ENCODE assay signal across 13 mouse cellular contexts in genomic region chr2:132059919-132060318, GRCm38 (mm10). TPM values are rescaled to one million over a fixed set of nuclear protein-coding genes. Genes with fewer than 3 reads are reported as not detected.
DNase-seq lines count a peak whose midpoint lies in the region; ATAC-seq and TF ChIP-seq lines count a peak whose summit lies in the region.
"Had no signal": no experiment of that assay in that cellular context is flagged by ENCODE, and none has a peak within 500 bp of the region (broad histone marks: within the 10 kb centered on the region; RNA-seq: fewer than 3 reads in every experiment).

No protein-coding gene starts in this region.

- POLR2A ChIA-PET in Patski (lab: Charles Lee), result interaction anchor here (0.6 kb wide), 1 partner anchor 61 kb away, joined by 3 read pairs; no protein-coding TSS in a partner anchor

- H3K27ac ChIP-seq in heart, embryonic 10.5 days, result no peak overlapping the region
- H3K27ac ChIP-seq in heart, embryonic 11.5 days (ENCODE audit: low read depth, low read length), result no peak overlapping the region
- no peak overlapping the region for H3K27ac ChIP-seq in lung, embryonic 14.5 days (ENCODE audit: low read depth)
- H3K27ac ChIP-seq: embryonic facial prominence, embryonic 10.5 days; forebrain, embryonic 12.5 days; kidney, embryonic 15.5 days; limb, embryonic 13.5 days had no signal

- H3K9me3 ChIP-seq in heart, embryonic 10.5 days, result no peaks in the 10 kb centered on the region
- no peaks in the 10 kb centered on the region for H3K9me3 ChIP-seq in heart, embryonic 11.5 days (replicated peaks; ENCODE audit: control insufficient read depth, low read length)
- no peaks in the 10 kb centered on the region for H3K9me3 ChIP-seq in lung, embryonic 14.5 days (ENCODE audit: low read depth, low read length)
- H3K9me3 ChIP-seq: embryonic facial prominence, embryonic 10.5 days; forebrain, embryonic 12.5 days; kidney, embryonic 15.5 days; limb, embryonic 13.5 days had no signal

- CTCF ChIA-PET in Patski (lab: Charles Lee), result interaction anchor here (0.8 to 1.7 kb wide), 9 partner anchors 17 to 79 kb away, joined by 3 to 6 read pairs (median 3); no protein-coding TSS in a partner anchor

- peaks cover 29% of the 10 kb centered on the region for H3K4me1 ChIP-seq in heart, embryonic 10.5 days
- H3K4me1 ChIP-seq in heart, embryonic 11.5 days (ENCODE audit: control insufficient read depth, insufficient read depth, low read length), result peaks cover 22% of the 10 kb centered on the region
- peaks cover 7% of the 10 kb centered on the region; the same call in 1 of the 2 replicates for H3K4me1 ChIP-seq in lung, embryonic 14.5 days (ENCODE audit: insufficient read depth)
- H3K4me1 ChIP-seq: embryonic facial prominence, embryonic 10.5 days; forebrain, embryonic 12.5 days had no signal

- H3K4me3 ChIP-seq in heart, embryonic 10.5 days, result no peak overlapping the region
- no peak overlapping the region for H3K4me3 ChIP-seq in heart, embryonic 11.5 days (ENCODE audit: low read depth, low read length)
- H3K4me3 ChIP-seq in lung, embryonic 14.5 days (ENCODE audit: low read depth, low read length), result no peak overlapping the region
- H3K4me3 ChIP-seq: embryonic facial prominence, embryonic 10.5 days; forebrain, embryonic 12.5 days; kidney, embryonic 15.5 days; limb, embryonic 13.5 days had no signal

- peak; percentile 37 for TF ChIP-seq CTCF in lung, embryonic 14.5 days (IDR thresholded peaks at IDR 0.05; ENCODE audit: low read depth)
- peak; percentile 52 for TF ChIP-seq CTCF in Patski (IDR thresholded peaks at IDR 0.05)

- no peak overlapping the region for H3K4me2 ChIP-seq in heart, embryonic 11.5 days
- H3K4me2 ChIP-seq in lung, embryonic 14.5 days, result no peak overlapping the region
- H3K4me2 ChIP-seq: forebrain, embryonic 12.5 days; kidney, embryonic 15.5 days; limb, embryonic 13.5 days had no signal

- in situ Hi-C loops in Patski (cut with MboI; ENCODE audit: low pct_unique_long_range_greater_than_20kb), result loop anchor here (5.0 kb wide), 1 partner anchor 73 kb away; no protein-coding TSS in a partner anchor

- H3K36me3 ChIP-seq in heart, embryonic 10.5 days, result peaks cover 35% of the 10 kb centered on the region
- H3K36me3 ChIP-seq in heart, embryonic 11.5 days (ENCODE audit: control insufficient read depth, insufficient read depth, low read length), result peaks cover 2% of the 10 kb centered on the region; the same call in 1 of the 2 replicates
- H3K36me3 ChIP-seq in lung, embryonic 14.5 days (ENCODE audit: insufficient read depth), result peaks cover 22% of the 10 kb centered on the region

- no peak overlapping the region for H3K9ac ChIP-seq in heart, embryonic 11.5 days (ENCODE audit: low read depth, low read length)
- no peak overlapping the region for H3K9ac ChIP-seq in lung, embryonic 14.5 days
- H3K9ac ChIP-seq: forebrain, embryonic 12.5 days; kidney, embryonic 15.5 days; limb, embryonic 13.5 days had no signal

- H3K27me3 ChIP-seq in heart, embryonic 10.5 days (ENCODE audit: insufficient read depth, poor library complexity, severe bottlenecking), result no peaks in the 10 kb centered on the region
- no peaks in the 10 kb centered on the region for H3K27me3 ChIP-seq in heart, embryonic 11.5 days (ENCODE audit: control insufficient read depth, insufficient read depth, low read length)
- no peaks in the 10 kb centered on the region for H3K27me3 ChIP-seq in lung, embryonic 14.5 days (ENCODE audit: insufficient read depth, low read length)
- no peaks in the 10 kb centered on the region for H3K27me3 ChIP-seq in Patski
- H3K27me3 ChIP-seq: forebrain, embryonic 12.5 days; kidney, embryonic 15.5 days; limb, embryonic 13.5 days had no signal

- DNase-seq in heart, embryonic 10.5 days (ENCODE audit: low spot score), result peak; percentile 61
- no peak for DNase-seq in lung, embryonic 14.5 days
- no peak for DNase-seq in lung, postnatal 14 days
- DNase-seq in Patski (ENCODE audit: low read depth, low spot score), result no peak
- DNase-seq in telencephalon, adult 2 months (ENCODE audit: low read depth, low spot score), result peak; percentile 34
- no peak for DNase-seq in Muller cell, postnatal 12 days (ENCODE audit: inconsistent ontology term)
- no peak for DNase-seq in cerebellum, adult 18-20 months
- DNase-seq: cerebellum, adult 11-12 months had no signal

- 88% methylated on average over 8 of the region's 8 CpGs for WGBS in heart, embryonic 10.5 days
- WGBS in heart, embryonic 11.5 days (ENCODE audit: insufficient replicate concordance), result 87% methylated on average over 8 of the region's 8 CpGs
- WGBS in lung, embryonic 14.5 days, result 85% methylated on average over 8 of the region's 8 CpGs

- no peak for ATAC-seq in heart, embryonic 11.5 days (replicated peaks; ENCODE audit: insufficient number of reproducible peaks, low FRiP score, low TSS enrichment)
- no peak for ATAC-seq in lung, embryonic 14.5 days (ENCODE audit: insufficient read depth)
- no peak for ATAC-seq in Patski

RNA-seq across cellular contexts. Expression of gene Rassf2, which starts 29.9 kb away (rescaled TPM):
- 4.7 TPM in 2 replicates for polyA plus RNA-seq in heart, embryonic 10.5 days (2016; fragmentation: Nextera tagmentation; extraction: Ambion mirVana)
- 3.1 and 3.9 TPM in 2 replicates for polyA plus RNA-seq in heart, embryonic 11.5 days (2014; fragmentation: Nextera tagmentation; extraction: Ambion mirVana)
- polyA plus RNA-seq in lung, embryonic 14.5 days (2014; fragmentation: Nextera tagmentation; extraction: Ambion mirVana), result 15.8 and 15.9 TPM in 2 replicates
- polyA plus RNA-seq in Patski (2021), result 3.2 TPM

Comparison
In these comparisons a context has a peak if more than half of its experiments do, and no peak if none do; other contexts are left out.
1. DNase-seq: peak in heart, embryonic 10.5 days (single experiment) and telencephalon, adult 2 months (single experiment); none in lung, embryonic 14.5 days (single experiment), lung, postnatal 14 days (single experiment), Patski (single experiment), Muller cell, postnatal 12 days (single experiment) and cerebellum, adult 18-20 months (0 of 2).